Mouse (Mus musculus) embryo, embryonic 11.5 days (tissue): ENCODE results near the gene Nupl1.

Source experiments
- DNase-seq: peaks from one replicate; pipeline ENCODE4 v3.0.0-alpha.2; 2012; ENCODE audit warnings: low read depth, low spot score

Gene Nupl1

DNA sequence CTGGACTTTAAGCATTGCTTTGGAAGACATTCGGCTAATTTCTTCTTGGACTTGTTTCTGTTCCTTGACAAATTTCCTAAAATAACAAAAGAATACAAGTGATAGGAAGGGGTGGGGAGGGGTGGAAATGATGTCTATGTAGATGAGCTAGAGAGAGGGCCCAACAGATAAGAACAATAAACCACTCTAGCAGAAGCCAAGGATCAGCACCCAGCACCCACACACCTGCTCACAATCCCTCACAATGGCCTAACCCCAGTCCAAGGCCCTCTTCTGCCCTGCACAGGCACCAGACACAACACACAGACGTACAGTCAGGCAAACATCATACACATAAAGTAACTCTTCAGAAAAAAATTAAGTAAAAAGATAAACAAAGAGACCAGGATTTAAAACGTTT lies 12.7 kb downstream of the Nupl1 start:
- DNase-seq = no peak

DNA sequence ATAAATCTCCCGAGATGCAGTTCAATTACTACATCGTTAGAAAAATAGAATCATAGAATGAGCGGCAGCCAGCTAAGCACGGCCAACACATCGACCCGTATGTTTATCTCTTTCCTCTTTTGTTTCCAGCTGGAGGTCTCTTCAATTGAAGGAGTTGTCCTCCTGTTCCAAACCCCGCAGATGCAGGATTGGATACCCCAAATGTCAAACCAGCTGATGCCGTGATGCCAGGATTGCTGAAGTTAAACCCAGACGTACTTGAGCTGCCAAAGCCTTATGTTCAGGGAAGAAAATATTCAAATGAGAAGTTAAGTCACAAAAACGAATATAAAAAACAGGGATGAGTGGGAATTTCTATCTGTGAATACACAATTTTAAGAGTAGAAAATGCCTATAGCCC lies 31.3 kb downstream of the Nupl1 start:
- no peak for DNase-seq

DNA sequence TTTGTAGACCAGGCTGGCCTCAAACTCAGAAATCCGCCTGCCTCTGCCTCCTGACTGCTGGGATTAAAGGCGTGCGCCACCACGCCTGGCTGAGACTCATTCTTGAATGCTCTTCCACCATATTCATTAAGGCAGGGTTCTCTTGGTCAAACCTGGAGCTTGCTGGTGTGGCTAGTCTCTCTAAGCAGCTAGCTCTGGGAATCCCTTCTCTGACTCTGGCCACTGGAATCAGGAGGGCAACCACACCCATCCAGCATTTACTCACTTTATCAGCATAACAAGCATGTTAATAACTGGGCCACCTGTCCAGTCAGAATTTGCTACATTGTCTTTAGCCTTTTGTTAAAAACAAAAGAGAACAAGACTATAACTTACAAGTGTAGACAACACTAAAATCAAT lies 33.6 kb downstream of the Nupl1 start:
- DNase-seq = no peak

DNA sequence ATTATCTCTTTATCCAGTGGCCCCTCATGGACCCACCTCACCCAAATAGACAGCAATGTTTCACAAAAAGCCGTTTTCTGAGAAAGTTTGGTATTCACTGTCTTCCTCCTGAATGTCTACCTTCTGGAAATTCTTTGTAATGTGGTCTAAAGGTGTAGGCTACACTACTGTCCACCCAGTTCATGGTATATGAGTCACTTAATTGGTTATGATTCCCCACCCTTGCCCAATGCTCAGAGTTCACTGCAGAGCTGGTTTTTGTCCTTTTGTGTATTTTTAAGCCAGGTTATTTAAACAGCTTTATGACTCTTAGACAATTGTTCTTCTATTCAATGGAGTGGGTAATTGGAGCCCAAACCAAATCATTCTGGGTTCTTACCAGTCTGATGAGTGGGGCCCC lies 35.1 kb downstream of the Nupl1 start:
- DNase-seq = no peak

DNA sequence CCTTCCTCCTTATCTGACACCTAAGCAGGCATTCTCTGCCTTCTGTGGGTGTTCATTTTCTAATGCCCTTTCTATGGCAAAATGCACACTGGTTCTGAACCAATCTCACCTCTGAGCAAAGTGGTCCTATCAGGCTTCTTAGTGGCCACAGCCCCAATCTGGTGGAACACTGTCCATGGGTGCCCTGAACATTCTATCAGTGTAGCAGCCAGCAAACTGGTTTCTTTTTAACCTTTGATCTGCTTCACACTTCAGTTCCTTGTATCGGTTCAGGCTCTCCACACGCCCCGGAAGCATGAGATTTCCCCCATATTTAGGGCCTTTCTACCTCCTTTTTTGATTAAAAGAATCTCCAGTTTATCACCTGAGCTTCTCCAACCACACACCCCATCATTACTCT lies 36.2 kb downstream of the Nupl1 start:
- no peak for DNase-seq

DNA sequence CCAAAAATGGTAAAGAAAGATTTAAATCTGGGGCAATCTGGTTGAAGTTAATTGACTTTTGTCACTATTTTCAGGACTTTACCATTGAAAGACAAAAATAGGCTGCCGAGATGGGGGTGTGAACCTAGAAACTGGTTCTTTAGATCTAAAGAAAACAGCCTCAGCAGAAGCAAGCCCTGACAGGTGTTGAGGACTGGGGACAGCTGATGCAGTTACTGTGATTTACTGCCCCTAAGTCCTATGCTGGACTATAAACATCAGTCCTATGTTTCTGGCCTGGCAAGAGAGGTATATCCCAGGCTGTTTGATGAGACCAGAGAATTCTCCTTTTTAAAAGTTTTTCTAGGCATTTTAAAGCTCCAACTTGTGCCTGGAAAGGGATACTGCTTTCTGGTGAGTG lies 37.2 kb downstream of the Nupl1 start:
- DNase-seq = no peak

DNA sequence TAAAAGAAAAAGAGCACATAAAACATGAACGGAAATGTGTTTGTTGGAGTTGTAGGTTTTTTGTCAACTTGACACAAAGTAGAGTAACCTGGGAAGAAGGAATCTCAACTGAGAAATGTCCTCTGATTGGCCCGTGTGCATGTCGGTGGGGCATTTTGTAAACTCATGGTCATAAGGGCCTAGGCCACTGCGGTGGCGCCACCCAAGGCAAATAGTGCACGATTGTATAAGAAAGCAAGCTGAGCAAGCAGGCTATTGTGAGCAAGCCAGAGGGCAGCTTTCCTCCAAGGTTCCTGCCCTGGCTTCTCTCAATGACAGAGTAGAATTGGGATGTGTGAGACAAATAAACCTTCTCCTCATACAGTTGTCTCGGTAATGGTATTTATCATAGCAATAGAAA lies 42.1 kb downstream of the Nupl1 start:
- no peak for DNase-seq

DNA sequence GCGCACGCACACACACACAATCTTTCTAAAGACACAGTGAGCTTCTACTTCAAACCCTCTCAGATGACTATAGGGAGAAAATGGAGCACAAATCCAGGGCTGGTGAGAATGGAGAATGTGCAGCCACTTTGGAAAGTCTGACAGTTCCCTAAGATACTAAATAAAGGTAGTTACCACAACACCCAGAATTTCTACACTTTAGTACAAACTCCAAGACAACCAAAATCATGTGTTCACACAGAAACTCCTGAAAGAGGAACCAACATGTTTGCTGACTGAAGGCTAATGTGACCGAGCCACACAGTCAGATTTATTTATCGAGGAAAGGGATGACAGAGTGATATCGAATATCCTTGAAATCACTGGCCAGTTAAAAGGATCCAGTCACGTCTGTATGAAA lies 46.2 kb downstream of the Nupl1 start:
- no peak for DNase-seq

DNA sequence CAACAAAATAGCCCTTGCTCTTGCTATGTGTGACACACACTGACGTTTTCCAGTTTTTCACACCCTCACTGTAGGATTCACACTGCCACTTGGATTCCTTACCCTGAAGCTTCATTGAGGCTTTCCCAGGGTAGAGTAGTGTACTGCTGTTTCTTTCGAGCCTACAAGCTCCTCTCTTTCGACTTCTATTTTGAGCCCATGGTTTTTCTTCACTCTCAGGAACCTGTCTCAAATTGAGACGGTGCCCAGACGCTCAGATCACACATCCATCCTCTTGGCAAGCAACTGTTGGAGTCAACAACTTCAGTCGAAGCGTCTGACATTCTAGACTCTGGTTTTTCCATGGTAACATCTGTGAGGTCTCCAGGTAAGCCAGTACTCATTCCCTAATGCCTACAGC lies 54.3 kb downstream of the Nupl1 start, which contains the start of gene Atp8a2:
Gene Atp8a2, minus strand, starts transcription at position 296 of the 400 bp plus-strand sequence.
- DNase-seq = no peak

DNA sequence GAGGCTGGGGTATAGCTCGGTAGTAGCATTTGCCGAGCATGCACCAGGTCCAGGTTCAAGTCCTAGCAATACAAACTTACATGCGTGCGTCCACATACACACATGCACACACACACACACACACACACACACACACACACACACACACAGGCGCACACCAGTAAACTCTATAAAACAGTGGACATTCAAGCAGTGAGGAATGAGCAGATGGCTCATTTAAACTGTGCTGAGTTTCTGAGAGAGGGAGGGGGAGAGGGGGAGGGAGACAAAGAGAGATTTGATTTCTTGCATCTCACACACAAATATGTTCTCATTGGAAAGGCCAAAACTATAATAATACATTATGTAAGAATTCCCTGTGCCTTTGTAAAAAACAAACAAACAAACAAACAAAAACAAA lies 55.2 kb downstream of the Nupl1 start:
- DNase-seq = no peak

DNA sequence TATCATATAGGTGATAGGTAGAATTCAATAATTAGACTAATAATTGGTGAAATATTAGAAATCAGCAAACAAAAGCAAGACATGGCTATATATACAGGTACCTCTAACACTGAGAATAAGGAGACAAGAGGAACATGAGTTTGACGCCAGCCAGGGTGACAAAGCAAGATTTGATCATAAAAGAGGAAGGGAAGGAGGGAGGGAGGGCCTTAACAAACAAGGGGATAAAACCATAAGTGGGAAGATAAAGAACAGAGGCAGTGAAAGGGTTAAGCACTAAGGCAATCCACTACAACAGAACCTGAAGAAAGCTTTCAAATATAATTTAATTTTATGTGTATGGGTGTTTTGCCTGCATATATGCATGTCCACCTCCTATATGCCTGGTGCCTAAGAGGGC lies 56.6 kb downstream of the Nupl1 start:
- DNase-seq = no peak

DNA sequence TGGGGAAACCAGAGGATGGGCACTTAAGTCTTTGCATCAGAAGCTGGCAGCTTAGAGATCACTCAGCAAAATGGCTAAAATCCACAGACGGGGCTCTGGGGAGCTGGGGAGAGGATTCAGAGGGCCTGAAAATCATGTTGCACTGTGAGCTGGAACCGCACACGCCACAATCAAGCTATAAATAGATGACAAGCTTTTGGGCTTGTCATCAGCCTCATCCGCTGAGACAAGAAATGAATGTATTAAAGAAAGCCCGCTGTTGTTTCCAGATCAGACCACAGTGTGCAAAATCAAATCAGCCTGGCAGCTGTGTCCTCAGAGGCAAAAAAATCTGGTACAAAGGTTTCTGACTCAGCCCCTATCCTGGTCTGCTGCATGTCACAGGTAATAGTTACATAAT lies 61.5 kb downstream of the Nupl1 start:
- DNase-seq = no peak

DNA sequence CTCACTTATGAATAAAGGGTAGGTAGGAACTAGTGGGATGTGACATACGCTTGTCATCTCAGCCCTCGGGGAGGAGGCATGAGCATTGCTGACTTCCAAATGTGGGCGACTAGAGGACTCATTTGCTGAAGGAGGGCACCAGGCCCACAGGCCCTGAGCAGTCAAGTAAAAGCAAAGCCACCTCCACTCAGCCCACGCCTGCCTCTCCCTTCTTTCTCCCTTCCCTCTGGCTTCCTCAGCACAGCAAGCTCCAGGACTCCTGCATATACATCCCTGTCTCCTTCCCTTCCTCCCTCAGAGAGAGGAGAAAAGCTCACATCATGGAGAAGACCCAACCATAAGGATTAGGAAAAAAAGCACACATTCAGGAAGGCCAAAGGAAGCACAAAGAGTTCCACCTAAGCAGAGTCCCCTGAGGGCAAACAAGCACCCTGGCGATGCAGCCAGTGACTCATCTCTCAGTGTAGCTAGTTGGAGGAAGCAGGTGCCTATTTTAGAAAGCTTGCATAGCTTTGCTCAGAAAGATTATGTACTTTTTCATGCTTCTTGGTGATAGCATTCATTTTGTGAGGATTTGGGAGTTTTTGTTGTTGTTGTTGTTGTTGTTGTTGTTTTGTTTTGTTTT lies 62.9 kb downstream of the Nupl1 start:
- DNase-seq = no peak

DNA sequence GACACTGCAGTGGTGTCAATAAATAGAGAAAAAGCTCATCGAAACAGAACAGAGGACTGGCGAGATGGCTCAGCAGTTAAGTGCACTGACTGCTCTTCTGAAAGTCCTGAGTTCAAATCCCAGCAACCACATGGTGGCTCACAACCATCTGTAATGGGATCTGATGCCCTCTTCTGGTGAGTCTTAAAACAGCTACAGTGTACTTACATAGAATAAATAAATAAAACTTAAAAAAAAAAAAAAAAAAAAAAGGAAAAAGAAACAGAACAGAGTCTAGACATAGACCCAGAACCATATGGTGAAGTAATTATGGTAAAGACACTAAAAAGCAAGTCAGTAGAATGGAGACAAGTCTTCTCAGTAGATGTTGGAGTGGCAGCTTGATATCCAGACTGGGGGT lies 69.9 kb downstream of the Nupl1 start:
- DNase-seq = no peak

DNA sequence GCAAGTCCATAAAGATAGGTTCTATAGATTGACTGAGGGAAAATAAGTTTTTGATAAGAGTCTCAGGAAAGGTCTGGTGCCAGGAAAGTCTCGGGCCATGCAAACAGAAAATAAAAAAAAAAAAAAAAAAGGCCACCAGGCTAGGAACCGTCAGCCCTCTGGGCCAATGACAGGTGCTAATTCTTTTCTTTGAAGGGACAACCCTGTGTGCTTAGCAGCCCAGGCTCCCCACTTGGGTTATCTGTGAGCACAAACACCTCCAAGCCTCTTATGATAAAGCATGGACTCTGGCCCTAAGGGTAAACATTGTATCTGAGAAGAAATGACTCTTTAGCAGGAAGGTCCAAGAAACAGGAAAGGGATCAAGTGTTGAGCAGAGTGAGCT lies 72.7 kb downstream of the Nupl1 start:
- DNase-seq = no peak

DNA sequence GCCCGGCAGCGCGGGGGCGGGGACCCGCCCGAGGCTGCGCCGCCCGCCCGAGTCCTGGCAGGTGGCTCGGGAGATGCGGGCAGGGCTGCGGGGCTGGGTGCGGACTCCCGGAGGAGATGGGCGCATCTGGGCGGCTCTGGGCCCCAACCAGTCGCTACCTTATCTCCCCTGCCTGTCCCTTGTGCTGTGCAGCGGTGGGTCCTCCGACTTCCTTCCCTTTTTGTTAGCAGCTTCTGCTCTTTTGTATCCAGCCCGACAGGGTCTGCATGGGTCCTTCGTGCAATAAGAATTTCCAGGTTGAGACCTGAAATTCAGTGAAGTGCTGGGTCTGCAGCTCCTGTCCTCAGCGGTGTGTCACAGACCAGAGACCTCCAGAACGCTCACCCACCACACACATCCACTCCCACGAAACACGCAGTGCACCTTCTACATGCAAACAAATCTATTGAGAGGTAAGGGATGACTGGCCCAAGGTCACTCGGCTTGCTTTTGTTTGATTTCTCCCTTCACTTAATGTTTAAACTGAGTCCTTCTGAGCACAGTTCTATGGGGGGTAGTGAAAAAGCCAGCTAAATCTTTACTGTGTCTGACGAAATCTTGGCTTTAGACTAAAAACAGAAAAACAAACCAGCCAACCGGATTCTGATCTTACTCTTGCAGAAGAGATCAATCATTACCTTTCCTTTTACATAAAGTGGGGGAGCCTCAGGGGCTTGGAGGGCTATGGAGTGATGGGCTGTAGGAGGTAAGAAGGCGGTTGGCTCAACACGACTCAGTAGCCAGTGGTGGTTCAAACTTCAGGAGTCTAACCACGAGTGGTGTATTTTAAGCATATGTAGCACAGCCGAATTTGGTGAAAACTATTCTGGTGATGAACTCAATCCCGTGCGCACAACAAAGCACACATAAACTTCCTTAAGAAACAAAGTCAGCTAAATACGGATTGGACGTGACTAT lies 73.3 kb downstream of the Nupl1 start:
- DNase-seq = no peak

DNA sequence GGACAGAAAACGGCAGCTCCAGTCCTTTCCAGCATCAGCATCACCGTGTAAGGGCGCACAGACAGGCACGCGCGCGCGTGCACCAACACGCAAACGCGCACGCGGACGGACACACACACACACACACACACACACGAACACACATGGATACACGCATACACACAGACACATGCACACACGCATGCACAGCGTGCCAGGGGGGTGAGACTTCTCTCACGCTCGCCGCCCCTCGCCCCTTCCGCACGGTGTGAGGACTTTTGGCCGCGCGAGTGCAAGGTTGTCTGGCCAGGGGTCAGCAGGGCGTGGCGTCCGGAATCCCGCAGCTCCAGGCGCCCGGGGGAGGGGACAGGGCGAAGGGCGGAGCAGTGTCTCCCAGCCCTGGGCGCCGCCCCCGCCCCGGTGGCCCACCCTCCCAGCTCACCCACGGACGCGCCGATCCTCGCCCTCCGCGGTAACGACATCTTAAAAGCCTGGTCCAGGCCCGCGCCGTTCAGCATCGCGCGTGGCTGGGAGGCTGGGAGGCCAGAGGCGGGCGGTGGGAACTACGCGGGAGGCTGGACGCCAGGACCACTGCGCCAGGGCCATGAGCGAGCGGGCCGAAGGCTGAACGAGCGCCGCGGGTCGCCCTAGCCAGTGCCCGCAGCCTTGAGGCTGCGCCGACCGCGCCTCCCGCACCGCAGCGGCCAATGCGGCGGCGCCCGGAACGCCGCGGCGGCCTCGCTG lies 74.2 kb downstream of the Nupl1 start:
- no peak for DNase-seq

DNA sequence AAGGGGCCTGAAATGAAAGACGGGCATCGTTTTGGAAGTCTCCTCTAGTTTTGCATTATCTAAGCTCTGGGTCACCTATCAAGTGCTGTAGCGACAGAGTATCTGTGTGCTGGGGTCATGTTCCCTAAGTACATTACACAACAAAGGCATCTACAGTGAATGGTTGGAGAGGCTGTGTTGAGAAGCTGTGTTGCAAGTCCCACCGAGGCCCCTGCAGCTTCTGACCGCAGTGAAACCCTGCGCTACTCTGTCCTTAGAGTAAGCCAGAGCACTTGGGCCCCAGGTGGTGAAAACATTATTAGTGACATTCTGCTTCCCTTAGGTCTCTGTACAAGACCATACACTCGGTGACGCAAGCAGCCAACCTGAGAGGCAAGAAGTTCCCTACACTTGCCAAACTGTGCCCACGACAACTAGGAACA lies 74.8 kb downstream of the Nupl1 start:
- DNase-seq = no peak

DNA sequence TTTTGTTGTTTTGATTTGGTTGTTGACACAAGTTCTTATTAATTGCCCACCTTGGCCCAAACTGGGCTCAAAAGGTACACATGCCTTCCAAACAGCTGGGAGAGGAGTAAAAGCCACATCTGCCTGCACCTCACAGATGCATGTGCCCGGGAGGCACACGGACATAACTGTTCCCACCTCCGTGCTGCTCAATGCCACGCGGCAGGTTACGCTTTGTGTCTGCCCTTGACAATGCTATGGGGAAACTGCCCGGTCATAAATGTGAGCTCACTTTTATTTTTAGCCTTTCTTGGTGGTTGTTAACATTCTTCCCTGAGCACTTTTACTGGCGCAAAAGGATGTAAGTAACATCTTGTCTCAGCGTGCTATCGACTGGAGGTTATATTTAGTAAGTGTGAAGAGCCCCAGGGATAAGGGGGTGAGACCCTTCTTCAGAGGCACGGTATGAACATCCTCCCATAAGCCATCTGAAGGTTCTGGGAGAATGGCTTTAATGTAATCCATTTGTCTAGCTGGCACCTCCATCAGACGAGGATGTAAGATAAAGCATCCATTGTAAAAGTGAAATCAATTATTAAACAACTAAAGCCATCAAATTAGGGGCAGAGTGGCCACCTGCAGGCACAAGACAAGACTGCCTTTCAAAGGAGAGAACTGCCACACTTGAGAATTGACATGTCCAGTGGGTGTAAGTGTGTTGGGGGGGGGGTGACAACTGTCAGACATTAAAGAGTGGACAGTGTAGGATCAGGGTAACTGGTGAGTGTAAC lies 78.8 kb downstream of the Nupl1 start:
- DNase-seq = no peak

DNA sequence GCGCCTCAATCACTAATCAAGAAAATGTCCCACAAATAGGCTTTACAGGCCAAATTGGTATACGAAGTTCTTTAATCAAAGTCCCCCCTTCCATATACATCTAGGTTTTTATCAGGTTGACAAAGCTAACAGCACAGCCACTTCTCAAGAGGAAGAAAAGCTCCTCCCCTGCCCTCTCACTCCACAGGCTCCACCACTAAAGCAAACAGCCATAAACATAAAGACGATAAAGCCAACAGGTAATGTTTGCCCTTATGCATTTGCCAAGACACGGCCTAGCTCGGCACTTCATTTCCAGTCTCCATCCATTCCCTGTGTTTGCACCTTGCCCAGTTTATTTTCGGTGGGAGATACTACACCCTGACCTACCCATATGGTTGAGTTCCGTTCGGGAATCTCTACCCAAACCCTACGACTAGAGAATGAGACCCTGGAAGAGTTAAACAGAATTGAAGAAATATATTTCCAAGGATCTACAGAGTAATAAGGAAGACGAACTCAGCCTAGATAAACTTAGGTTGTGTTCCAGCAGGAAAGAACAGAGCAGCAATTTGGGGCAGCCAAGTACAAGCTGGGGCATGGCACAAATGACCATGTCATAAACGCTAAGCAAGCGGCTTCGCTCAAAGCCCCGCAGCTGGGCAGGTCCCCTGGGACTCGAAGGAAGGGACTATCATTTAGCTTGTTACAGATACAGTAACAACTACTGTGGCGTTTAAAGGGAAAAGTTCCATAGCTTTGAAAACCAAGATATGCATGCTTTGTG lies 80.2 kb downstream of the Nupl1 start:
- no peak for DNase-seq

DNA sequence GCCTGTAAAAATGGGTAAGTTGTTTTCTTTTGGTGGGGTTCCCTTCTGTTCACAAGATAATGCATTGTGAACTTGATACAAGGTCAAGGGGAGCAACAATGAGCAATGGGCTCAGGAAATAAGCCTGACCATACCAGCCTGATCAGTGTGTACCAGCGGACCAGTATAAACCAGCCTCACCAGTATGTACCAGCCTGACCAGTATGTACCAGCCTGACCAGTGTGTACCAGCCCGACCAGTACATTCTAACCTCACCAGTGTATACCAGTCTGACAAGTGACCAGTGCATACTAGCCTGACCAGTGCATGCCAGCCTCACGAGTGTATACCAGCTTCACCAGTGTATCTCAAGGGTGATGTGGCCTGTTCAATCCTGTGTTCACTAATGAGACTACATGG lies 87.9 kb downstream of the Nupl1 start:
- no peak for DNase-seq
